Mouse (Mus musculus) CH12.LX (cell line): ENCODE data around the gene Selenov.
"Not testable (repeated sequence)": the region's sequence is repeated elsewhere in the genome, so short reads cannot be mapped to it uniquely, and the experiment has no call there.

Experiments used
- CTCF ChIP-seq, 2 experiments: IDR thresholded peaks in 1 of 2; conservative IDR thresholded peaks in 1 of 2; 2 replicates each; pipeline ENCODE4 v1.5.1; 2011 to 2012; ENCODE audit warnings: low read depth in 2 of 2, low read length in 2 of 2, improper control_type of control experiment in 1 of 2, inconsistent platforms in 1 of 2, mild to moderate bottlenecking in 1 of 2, moderate library complexity in 1 of 2
- ELF1 ChIP-seq: IDR thresholded peaks from 2 replicates; pipeline ENCODE4 v1.6.1; 2014; ENCODE audit warnings: low read depth, mild to moderate bottlenecking, inconsistent platforms, low read length, improper control_type of control experiment
- EP300 ChIP-seq: IDR thresholded peaks from 2 replicates; pipeline ENCODE4 v1.6.1; 2011; ENCODE audit warnings: low read length, improper control_type of control experiment
- ETS1 ChIP-seq: conservative IDR thresholded peaks from 2 replicates; pipeline ENCODE4 v1.6.1; 2012; ENCODE audit warnings: low read depth, mild to moderate bottlenecking, inconsistent platforms, low read length, improper control_type of control experiment, moderate library complexity
- POLR2A ChIP-seq: IDR thresholded peaks from 2 replicates; pipeline ENCODE4 v1.6.1; 2011; ENCODE audit warnings: low read depth, mild to moderate bottlenecking, improper control_type of control experiment, low read length
- POLR2AphosphoS2 ChIP-seq: IDR thresholded peaks from 2 replicates; pipeline ENCODE4 v1.6.1; 2011; ENCODE audit warnings: low read depth, low read length, improper control_type of control experiment
- SMC3 ChIP-seq: IDR thresholded peaks from 2 replicates; pipeline ENCODE4 v1.6.1; 2011; ENCODE audit warnings: low read depth, low read length, improper control_type of control experiment
- USF1 ChIP-seq: IDR thresholded peaks from 2 replicates; pipeline ENCODE4 v1.6.1; 2014; ENCODE audit warnings: low read depth, mild to moderate bottlenecking, inconsistent platforms, low read length, improper control_type of control experiment
- ZMIZ1 ChIP-seq: IDR thresholded peaks from 2 replicates; pipeline ENCODE4 v1.6.1; 2012; ENCODE audit warnings: low read depth, mild to moderate bottlenecking, inconsistent platforms, low read length, improper control_type of control experiment

DNA sequence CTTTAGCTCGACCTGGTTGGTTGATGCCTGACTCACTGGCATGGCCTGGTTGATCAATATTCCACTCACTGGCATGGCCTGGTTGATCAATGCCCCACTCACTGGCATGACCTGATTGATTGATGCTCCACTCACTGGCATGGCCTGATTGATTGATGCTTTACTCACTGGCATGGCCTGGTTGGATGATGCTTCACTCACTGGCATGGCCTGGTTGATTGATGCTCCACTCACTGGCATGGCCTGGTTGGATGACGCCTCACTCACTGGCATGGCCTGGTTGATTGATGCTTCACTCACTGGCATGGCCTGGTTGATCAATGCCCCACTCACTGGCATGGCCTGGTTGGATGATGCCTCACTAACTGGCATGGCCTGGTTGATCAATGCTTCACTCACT, 47.0 kb downstream of the Selenov start:
- not testable (repeated sequence) for TF ChIP-seq POLR2A; CTCF (conservative IDR thresholded peaks at IDR 0.05 in 1 of 2, IDR thresholded peaks at IDR 0.05 in 1 of 2; ENCODE audit: low read depth in 2 of 2, low read length in 2 of 2); ELF1; USF1; SMC3; ZMIZ1; ETS1; EP300; POLR2AphosphoS2
